Mouse (Mus musculus): Measurements from ENCODE around the gene Filip1l. TPM values are rescaled to one million over a fixed set of nuclear protein-coding genes. Genes with fewer than 3 reads are reported as not detected.

Filip1l gene
- total RNA-seq, 1 experiment: 7.4 TPM

GRCm38 (mm10) chr16:57575764-57576388 is 223.0 kb downstream of the Filip1l start:
- no peaks in the 10 kb centered on the region for H3K36me3 ChIP-seq (ENCODE audit: control insufficient read depth, insufficient read depth, low read length, poor library complexity, severe bottlenecking)
- H3K4me1 ChIP-seq (ENCODE audit: control insufficient read depth in 2 of 2, insufficient read depth in 2 of 2, low read length in 2 of 2, poor library complexity in 1 of 2): peaks cover 2 to 8% of the 10 kb centered on the region in 2 experiments; a peak in 3 of 4 replicates
- in situ Hi-C loops (cut with MboI; ENCODE audit: low sequenced_read_pairs in 2 of 2, unreplicated experiment in 2 of 2): loop anchor here in 1 of 2 experiments (25.0 kb wide), 1 partner anchor 339 kb away; the partner anchor contains the start of gene Tbc1d23
- H3K9ac ChIP-seq (ENCODE audit: insufficient read depth, low read depth, low read length, poor library complexity, severe bottlenecking): no peak overlapping the region
- H3K27ac ChIP-seq (ENCODE audit: insufficient read depth, low read depth, low read length, poor library complexity, severe bottlenecking): no peak overlapping the region
- no peak for DNase-seq (ENCODE audit: low read depth, low spot score)
- H3K4me3 ChIP-seq (ENCODE audit: insufficient read depth in 1 of 2, low read depth in 1 of 2, low read length in 2 of 2, poor library complexity in 1 of 2, severe bottlenecking in 1 of 2): no peak overlapping the region
- no peaks in the 10 kb centered on the region for H3K9me3 ChIP-seq (ENCODE audit: control insufficient read depth, insufficient read depth, low read depth, low read length)
- TF ChIP-seq MAFK (IDR thresholded peaks at IDR 0.05; ENCODE audit: insufficient read depth, low read depth, low read length) (no peak), CHD2 (IDR thresholded peaks at IDR 0.05; ENCODE audit: low read depth, low read length) (no peak), HCFC1 (IDR thresholded peaks at IDR 0.05; ENCODE audit: borderline replicate concordance, insufficient read depth, low read length) (no peak), ZC3H11A (IDR thresholded peaks at IDR 0.05; ENCODE audit: borderline replicate concordance, low read depth, low read length) (no peak), ZNF384 (IDR thresholded peaks at IDR 0.05; ENCODE audit: low read depth, low read length) (no peak)

GRCm38 (mm10) chr16:57577519-57577918 is 224.6 kb downstream of the Filip1l start:
- Histone ChIP-seq H3K9me3 (ENCODE audit: control insufficient read depth, insufficient read depth, low read depth, low read length) (no peaks in the 10 kb centered on the region), H3K9ac (ENCODE audit: insufficient read depth, low read depth, low read length, poor library complexity, severe bottlenecking) (no peak overlapping the region), H3K4me3 (ENCODE audit: insufficient read depth in 1 of 2, low read depth in 1 of 2, low read length in 2 of 2, poor library complexity in 1 of 2, severe bottlenecking in 1 of 2) (no peak overlapping the region), H3K36me3 (ENCODE audit: control insufficient read depth, insufficient read depth, low read length, poor library complexity, severe bottlenecking) (no peaks in the 10 kb centered on the region), H3K27ac (ENCODE audit: insufficient read depth, low read depth, low read length, poor library complexity, severe bottlenecking) (no peak overlapping the region), H3K4me1 (ENCODE audit: control insufficient read depth in 2 of 2, insufficient read depth in 2 of 2, low read length in 2 of 2, poor library complexity in 1 of 2) (peaks cover 2 to 8% of the 10 kb centered on the region in 2 experiments; a peak in 3 of 4 replicates)
- TF ChIP-seq HCFC1 (IDR thresholded peaks at IDR 0.05; ENCODE audit: borderline replicate concordance, insufficient read depth, low read length): no peak
- no peak for TF ChIP-seq ZC3H11A (IDR thresholded peaks at IDR 0.05; ENCODE audit: borderline replicate concordance, low read depth, low read length)
- no peak for TF ChIP-seq MAFK (IDR thresholded peaks at IDR 0.05; ENCODE audit: insufficient read depth, low read depth, low read length)
- no peak for TF ChIP-seq CHD2 (IDR thresholded peaks at IDR 0.05; ENCODE audit: low read depth, low read length)
- TF ChIP-seq ZNF384 (IDR thresholded peaks at IDR 0.05; ENCODE audit: low read depth, low read length): no peak
- DNase-seq (ENCODE audit: low read depth, low spot score): no peak
- in situ Hi-C loops (cut with MboI; ENCODE audit: low sequenced_read_pairs in 2 of 2, unreplicated experiment in 2 of 2): loop anchor here in 1 of 2 experiments (25.0 kb wide), 1 partner anchor 340 kb away; the partner anchor contains the start of gene Tbc1d23

- TF ChIP-seq HCFC1 (IDR thresholded peaks at IDR 0.05; ENCODE audit: borderline replicate concordance, insufficient read depth, low read length) (no peak), ZNF384 (IDR thresholded peaks at IDR 0.05; ENCODE audit: low read depth, low read length) (no peak), MAFK (IDR thresholded peaks at IDR 0.05; ENCODE audit: insufficient read depth, low read depth, low read length) (no peak), CHD2 (IDR thresholded peaks at IDR 0.05; ENCODE audit: low read depth, low read length) (no peak), ZC3H11A (IDR thresholded peaks at IDR 0.05; ENCODE audit: borderline replicate concordance, low read depth, low read length) (no peak)
- no peaks in the 10 kb centered on the region for H3K36me3 ChIP-seq (ENCODE audit: control insufficient read depth, insufficient read depth, low read length, poor library complexity, severe bottlenecking)
- no peak overlapping the region for H3K4me3 ChIP-seq (ENCODE audit: insufficient read depth in 1 of 2, low read depth in 1 of 2, low read length in 2 of 2, poor library complexity in 1 of 2, severe bottlenecking in 1 of 2)
- no peak overlapping the region for H3K27ac ChIP-seq (ENCODE audit: insufficient read depth, low read depth, low read length, poor library complexity, severe bottlenecking)
- no peak overlapping the region for H3K9ac ChIP-seq (ENCODE audit: insufficient read depth, low read depth, low read length, poor library complexity, severe bottlenecking)
- in situ Hi-C loops (cut with MboI; ENCODE audit: low sequenced_read_pairs in 2 of 2, unreplicated experiment in 2 of 2): loop anchor here in 1 of 2 experiments (25.0 kb wide), 1 partner anchor 343 kb away; the partner anchor contains the start of gene Tbc1d23
- no peaks in the 10 kb centered on the region for H3K9me3 ChIP-seq (ENCODE audit: control insufficient read depth, insufficient read depth, low read depth, low read length)
- DNase-seq (ENCODE audit: low read depth, low spot score): no peak
- peaks cover 2 to 14% of the 10 kb centered on the region in 2 experiments; a peak in 3 of 4 replicates for H3K4me1 ChIP-seq (ENCODE audit: control insufficient read depth in 2 of 2, insufficient read depth in 2 of 2, low read length in 2 of 2, poor library complexity in 1 of 2)
These were observed 227.1 kb downstream of the Filip1l start for GRCm38 (mm10) chr16:57580041-57580440.

GRCm38 (mm10) chr16:57582008-57582407 is 229.1 kb downstream of the Filip1l start:
- in situ Hi-C loops (cut with MboI; ENCODE audit: low sequenced_read_pairs in 2 of 2, unreplicated experiment in 2 of 2): loop anchor here in 1 of 2 experiments (25.0 kb wide), 1 partner anchor 345 kb away; the partner anchor contains the start of gene Tbc1d23
- H3K9me3 ChIP-seq (ENCODE audit: control insufficient read depth, insufficient read depth, low read depth, low read length): no peaks in the 10 kb centered on the region
- peaks cover 4 to 6% of the 10 kb centered on the region in 2 experiments; a peak in 3 of 4 replicates for H3K4me1 ChIP-seq (ENCODE audit: control insufficient read depth in 2 of 2, insufficient read depth in 2 of 2, low read length in 2 of 2, poor library complexity in 1 of 2)
- DNase-seq (ENCODE audit: low read depth, low spot score): no peak
- H3K4me3 ChIP-seq (ENCODE audit: insufficient read depth in 1 of 2, low read depth in 1 of 2, low read length in 2 of 2, poor library complexity in 1 of 2, severe bottlenecking in 1 of 2): no peak overlapping the region
- H3K27ac ChIP-seq (ENCODE audit: insufficient read depth, low read depth, low read length, poor library complexity, severe bottlenecking): no peak overlapping the region
- no peak overlapping the region for H3K9ac ChIP-seq (ENCODE audit: insufficient read depth, low read depth, low read length, poor library complexity, severe bottlenecking)
- no peaks in the 10 kb centered on the region for H3K36me3 ChIP-seq (ENCODE audit: control insufficient read depth, insufficient read depth, low read length, poor library complexity, severe bottlenecking)
- TF ChIP-seq ZC3H11A (IDR thresholded peaks at IDR 0.05; ENCODE audit: borderline replicate concordance, low read depth, low read length) (no peak), CHD2 (IDR thresholded peaks at IDR 0.05; ENCODE audit: low read depth, low read length) (no peak), MAFK (IDR thresholded peaks at IDR 0.05; ENCODE audit: insufficient read depth, low read depth, low read length) (no peak), ZNF384 (IDR thresholded peaks at IDR 0.05; ENCODE audit: low read depth, low read length) (no peak), HCFC1 (IDR thresholded peaks at IDR 0.05; ENCODE audit: borderline replicate concordance, insufficient read depth, low read length) (no peak)
